Mouse (Mus musculus) limb, embryonic 12.5 days (tissue): Measurements from ENCODE around the gene Cyp2s1. TPM values are rescaled to one million over a fixed set of nuclear protein-coding genes. Genes with fewer than 3 reads are reported as not detected.

Experiments used
- ATAC-seq: fragments of 200-750 bp; cut with Nextera tagmentation; 2 replicates; pipeline ENCODE4 v1.8.0; 2017; ENCODE audit warnings: low read depth, moderate TSS enrichment; ENCODE audit not compliant: insufficient number of reproducible peaks, insufficient read depth, low FRiP score, low TSS enrichment
- H3K27ac ChIP-seq: fragments of 300-500 bp; sonication (generic); 2 replicates; pipeline ENCODE4 v1.5.1; 2016; ENCODE audit warnings: mild to moderate bottlenecking, moderate library complexity
- H3K27me3 ChIP-seq: fragments of 300-500 bp; sonication (generic); 2 replicates; pipeline ENCODE4 v1.6.1; 2016; ENCODE audit warnings: mild to moderate bottlenecking, moderate library complexity
- H3K36me3 ChIP-seq: fragments of 300-500 bp; sonication (generic); 2 replicates; pipeline ENCODE4 v1.6.1; 2016; ENCODE audit warnings: mild to moderate bottlenecking, moderate library complexity
- H3K4me1 ChIP-seq: fragments of 300-500 bp; sonication (generic); replicated peaks from 2 replicates; pipeline ENCODE4 v1.6.1; 2016
- H3K4me2 ChIP-seq: fragments of 300-500 bp; sonication (generic); 2 replicates; pipeline ENCODE4 v1.6.1; 2016; ENCODE audit warnings: mild to moderate bottlenecking, moderate library complexity
- H3K4me3 ChIP-seq: fragments of 300-500 bp; sonication (generic); replicated peaks from 2 replicates; pipeline ENCODE4 v1.5.1; 2016; ENCODE audit warnings: mild to moderate bottlenecking
- H3K9ac ChIP-seq: fragments of 300-500 bp; sonication (generic); replicated peaks from 2 replicates; pipeline ENCODE4 v1.6.1; 2016; ENCODE audit warnings: mild to moderate bottlenecking, moderate library complexity
- H3K9me3 ChIP-seq: fragments of 300-500 bp; sonication (generic); 2 replicates; pipeline ENCODE4 v1.6.1; 2016; ENCODE audit warnings: mild to moderate bottlenecking, moderate library complexity
- WGBS: fragments of 180-500 bp; shearing (Covaris S2); methylation state at CpG from one replicate; pipeline ENCODE4 v1.1.7; 2016; 5-methylcytosine and 5-hydroxymethylcytosine counted together
- polyA plus RNA-seq: library from polyadenylated mRNA; unstranded; fragments of >200 nt; fragmentation: Nextera tagmentation; extraction: Ambion mirVana; gene quantifications from 2 replicates; pipeline ENCODE4 v1.2.1, GENCODE M21; 2016

Gene Cyp2s1
- polyA plus RNA-seq, 1 experiment from 2014 or later: 1.2 TPM

DNA sequence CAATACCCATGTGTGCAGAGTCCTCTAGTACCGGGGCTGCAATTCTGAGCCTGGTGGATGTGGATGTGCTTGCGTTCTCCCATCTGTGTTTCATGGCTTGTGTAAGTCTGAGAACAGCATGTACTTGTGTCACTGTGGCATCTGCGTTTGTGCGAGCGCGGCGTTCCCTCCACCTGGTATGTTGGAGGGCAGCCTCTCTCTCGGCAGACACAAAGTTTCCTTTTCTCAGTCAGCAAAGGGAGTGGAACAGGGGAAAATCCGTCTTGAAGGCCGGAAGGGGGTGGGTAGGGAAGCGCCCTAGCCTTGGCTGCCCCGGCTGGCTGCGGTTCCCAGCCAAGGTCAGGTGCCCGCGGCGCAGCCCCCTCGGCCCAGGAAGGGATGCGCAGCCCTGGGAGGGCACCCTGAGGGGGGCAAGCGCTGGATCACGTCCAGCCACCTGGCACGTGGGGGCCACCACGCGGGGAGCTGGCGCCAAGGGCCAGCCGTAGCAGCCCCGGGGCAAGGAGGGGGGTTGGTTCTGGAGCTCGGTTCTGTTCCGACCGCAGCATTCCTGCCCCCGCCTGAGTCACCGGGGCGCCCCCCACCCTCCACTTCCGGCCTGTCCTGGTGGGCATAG lies 35.3 kb downstream of the Cyp2s1 start:
- Histone ChIP-seq H3K4me2 (peak overlapping the region; percentile 81), H3K4me1 (peaks cover 20% of the 10 kb centered on the region), H3K36me3 (peaks cover 60% of the 10 kb centered on the region), H3K4me3 (peak overlapping the region; percentile 39), H3K27ac (peak overlapping the region; percentile 86), H3K9ac (peak overlapping the region; percentile 67), H3K9me3 (no peaks in the 10 kb centered on the region), H3K27me3 (no peaks in the 10 kb centered on the region)
- 0 out of 2 replicates have a peak, but pooled peaks have one; percentile 1 for ATAC-seq
- 7% methylated on average over 33 of the region's 33 CpGs for WGBS

DNA sequence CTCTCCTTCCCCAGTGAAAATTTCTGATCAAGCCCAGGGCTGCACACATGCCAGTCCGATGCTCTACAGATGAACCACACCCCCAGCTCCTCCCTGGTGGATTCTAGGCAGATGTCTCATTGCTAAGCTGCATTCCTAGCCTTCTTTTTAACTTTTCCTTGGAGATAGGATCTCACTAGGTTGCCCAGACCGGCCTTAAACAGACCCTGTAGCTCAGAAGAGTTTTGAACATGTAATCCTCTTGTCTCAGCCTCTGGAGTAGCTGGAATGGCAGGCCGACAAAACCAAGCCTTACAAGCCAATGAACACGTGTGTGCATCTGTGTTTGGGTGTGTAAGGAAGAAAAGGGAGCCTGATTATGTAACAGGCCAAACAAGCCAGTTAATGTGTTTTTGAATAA lies 36.0 kb downstream of the Cyp2s1 start:
- Histone ChIP-seq H3K36me3 (peaks cover 66% of the 10 kb centered on the region), H3K4me3 (no peak overlapping the region), H3K4me1 (peaks cover 20% of the 10 kb centered on the region), H3K9me3 (no peaks in the 10 kb centered on the region), H3K27ac (no peak overlapping the region), H3K4me2 (no peak overlapping the region), H3K27me3 (no peaks in the 10 kb centered on the region), H3K9ac (no peak overlapping the region)
- no peak for ATAC-seq
- WGBS: 64% methylated on average over 4 of the region's 4 CpGs

DNA sequence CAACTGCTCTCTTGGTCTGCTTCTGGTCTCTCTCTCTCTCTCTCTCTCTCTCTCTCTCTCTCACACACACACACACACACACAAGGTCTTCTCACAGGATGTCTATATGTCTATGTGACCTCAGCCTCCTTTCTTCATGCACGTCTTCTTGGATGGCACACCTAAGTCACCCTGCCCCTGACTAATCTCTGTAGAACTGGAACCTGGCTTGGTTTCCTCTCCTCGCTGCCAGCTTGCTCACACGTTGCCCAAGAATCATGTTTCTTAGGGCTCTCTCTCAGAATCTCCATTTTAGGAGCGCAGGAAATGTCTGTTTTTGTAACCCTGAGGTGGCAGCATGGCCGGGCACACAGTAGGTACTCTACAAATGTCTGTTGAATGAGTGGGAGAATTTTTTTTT lies 36.7 kb downstream of the Cyp2s1 start:
- Histone ChIP-seq H3K4me2 (no peak overlapping the region), H3K9ac (no peak overlapping the region), H3K9me3 (no peaks in the 10 kb centered on the region), H3K27me3 (no peaks in the 10 kb centered on the region), H3K4me3 (no peak overlapping the region), H3K36me3 (peaks cover 64% of the 10 kb centered on the region), H3K27ac (no peak overlapping the region), H3K4me1 (peaks cover 20% of the 10 kb centered on the region)
- no peak for ATAC-seq
- 87% methylated on average over 5 of the region's 5 CpGs for WGBS

DNA sequence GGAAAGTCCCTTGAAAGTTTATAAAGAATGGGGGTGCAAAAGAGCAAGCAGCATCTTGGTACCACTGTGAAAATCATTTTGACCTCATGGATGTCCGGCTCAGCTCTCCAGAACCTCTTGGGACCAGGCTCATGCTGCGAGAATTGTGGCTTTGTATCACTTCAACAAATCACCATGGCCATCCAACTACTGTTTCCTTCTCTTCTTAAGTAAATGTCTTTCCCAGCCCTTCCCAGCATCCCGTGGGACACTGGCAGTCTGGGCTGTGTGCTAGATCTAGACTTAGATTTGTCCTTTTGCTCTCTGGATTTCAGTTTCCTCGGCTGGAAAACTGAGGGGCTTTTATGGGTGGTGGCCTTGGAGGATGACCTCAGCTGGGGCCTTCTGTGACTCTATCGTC lies 48.5 kb downstream of the Cyp2s1 start:
- Histone ChIP-seq H3K27ac (no peak overlapping the region), H3K4me2 (no peak overlapping the region), H3K27me3 (no peaks in the 10 kb centered on the region), H3K4me1 (no peaks in the 10 kb centered on the region), H3K9ac (no peak overlapping the region), H3K36me3 (peaks cover 99% of the 10 kb centered on the region), H3K9me3 (no peaks in the 10 kb centered on the region), H3K4me3 (no peak overlapping the region)
- ATAC-seq: no peak
- 87% methylated on average over 5 of the region's 5 CpGs for WGBS

DNA sequence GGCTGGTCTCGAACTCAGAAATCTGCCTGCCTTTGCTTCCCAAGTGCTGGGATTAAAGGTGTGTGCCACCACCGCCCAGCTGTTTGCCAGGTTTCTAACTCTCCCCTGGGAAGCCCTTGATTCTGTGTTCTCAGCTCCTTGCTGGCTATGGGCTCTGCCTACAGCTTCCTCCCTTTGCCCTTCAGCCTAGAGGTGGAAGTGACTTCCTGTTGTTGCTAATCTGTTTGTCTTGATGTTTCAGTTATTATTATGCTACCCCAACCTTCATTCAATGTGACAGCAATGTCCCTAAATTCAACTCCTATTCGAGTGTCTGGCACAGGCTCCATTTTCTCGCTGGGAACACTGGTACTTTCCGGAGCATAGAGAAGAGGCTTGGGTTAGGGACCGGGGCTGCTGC lies 50.6 kb downstream of the Cyp2s1 start:
- Histone ChIP-seq H3K4me3 (no peak overlapping the region), H3K36me3 (peaks cover 98% of the 10 kb centered on the region), H3K27me3 (no peaks in the 10 kb centered on the region), H3K9me3 (no peaks in the 10 kb centered on the region), H3K9ac (no peak overlapping the region), H3K27ac (no peak overlapping the region), H3K4me1 (no peaks in the 10 kb centered on the region), H3K4me2 (no peak overlapping the region)
- ATAC-seq: no peak
- WGBS: 84% methylated on average over 6 of the region's 6 CpGs

DNA sequence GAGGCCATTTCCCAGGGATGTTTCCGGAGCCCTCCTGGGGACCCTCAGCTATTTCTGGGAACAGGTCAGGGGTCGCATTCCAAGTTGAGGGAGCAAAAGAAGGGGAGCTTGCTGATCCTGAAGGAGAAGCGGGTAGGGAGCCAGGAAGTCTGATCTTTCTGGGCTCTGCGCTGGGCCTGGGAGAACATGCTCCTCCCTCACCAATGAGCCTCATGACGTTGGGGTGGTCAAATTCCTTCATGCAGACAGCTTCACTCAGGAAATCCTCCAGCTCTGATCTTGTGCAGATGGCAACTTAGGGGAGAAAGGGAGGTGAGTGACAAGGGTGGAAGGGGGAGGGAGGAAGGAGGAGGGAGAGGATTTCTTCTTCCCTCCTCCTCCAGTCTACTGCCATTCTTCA lies 52.5 kb downstream of the Cyp2s1 start:
- no peaks in the 10 kb centered on the region for H3K4me1 ChIP-seq
- H3K4me2 ChIP-seq: no peak overlapping the region
- H3K4me3 ChIP-seq: no peak overlapping the region
- H3K9ac ChIP-seq: no peak overlapping the region
- no peak for ATAC-seq
- H3K27me3 ChIP-seq: no peaks in the 10 kb centered on the region
- no peaks in the 10 kb centered on the region for H3K9me3 ChIP-seq
- H3K36me3 ChIP-seq: peaks cover 93% of the 10 kb centered on the region
- WGBS: 59% methylated on average over 5 of the region's 5 CpGs
- 0 out of 2 replicates have a peak overlapping the region, but pooled peaks have one; percentile 24 for H3K27ac ChIP-seq

DNA sequence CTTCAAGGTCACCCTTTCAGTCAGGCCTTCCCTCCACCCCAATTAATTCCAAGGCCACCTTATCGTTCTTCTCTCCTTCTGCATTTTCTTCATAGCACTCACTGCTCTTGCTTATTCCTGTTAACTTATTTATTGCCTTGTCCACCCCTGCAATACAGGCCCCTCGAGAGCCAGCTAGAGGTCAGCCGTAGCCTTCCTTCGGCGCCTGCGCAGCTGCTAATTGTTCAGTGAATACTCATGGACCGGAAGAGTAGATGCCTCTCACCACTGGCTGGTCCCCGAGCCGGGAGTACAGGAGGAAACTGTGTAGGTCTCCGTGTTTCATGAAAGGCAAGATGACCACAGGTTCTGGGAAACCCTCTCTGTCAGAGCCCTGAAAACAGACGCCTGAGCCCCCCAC lies 53.0 kb downstream of the Cyp2s1 start:
- peaks cover 91% of the 10 kb centered on the region for H3K36me3 ChIP-seq
- ATAC-seq: no peak

DNA sequence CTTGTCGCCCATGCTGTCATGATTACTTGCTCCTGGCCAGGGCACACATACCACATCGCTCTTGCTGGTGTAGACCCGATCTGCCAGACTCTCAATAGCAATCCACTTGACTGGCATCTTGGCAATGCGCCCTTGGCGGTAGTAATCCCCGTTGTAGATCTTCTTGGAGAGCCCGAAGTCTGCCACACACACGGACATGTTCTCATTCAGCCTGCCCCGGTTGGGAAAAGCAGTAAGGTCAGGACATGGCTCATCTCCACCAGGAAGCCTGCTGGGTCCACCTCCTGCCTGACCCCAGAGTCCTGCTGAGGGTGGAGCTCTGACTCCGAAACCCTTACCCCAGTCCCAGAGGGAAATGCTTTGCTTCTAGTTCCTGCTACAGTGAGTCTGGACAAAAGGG lies 55.4 kb downstream of the Cyp2s1 start:
- H3K4me3 ChIP-seq: no peak overlapping the region
- no peak overlapping the region for H3K4me2 ChIP-seq
- H3K36me3 ChIP-seq: peaks cover 73% of the 10 kb centered on the region
- H3K27me3 ChIP-seq: no peaks in the 10 kb centered on the region
- H3K4me1 ChIP-seq: no peaks in the 10 kb centered on the region
- no peaks in the 10 kb centered on the region for H3K9me3 ChIP-seq
- no peak overlapping the region for H3K9ac ChIP-seq
- H3K27ac ChIP-seq: no peak overlapping the region
- no peak for ATAC-seq
- 90% methylated on average over 10 of the region's 10 CpGs for WGBS

More for the DNA sequence above, 53.0 kb downstream of the Cyp2s1 start:
- H3K27ac ChIP-seq: 0 out of 2 replicates have a peak overlapping the region, but pooled peaks have one; percentile 24
- no peak overlapping the region for H3K4me3 ChIP-seq
- H3K4me2 ChIP-seq: no peak overlapping the region
- no peaks in the 10 kb centered on the region for H3K4me1 ChIP-seq
- no peaks in the 10 kb centered on the region for H3K9me3 ChIP-seq
- H3K27me3 ChIP-seq: no peaks in the 10 kb centered on the region
- H3K9ac ChIP-seq: no peak overlapping the region
- 65% methylated on average over 11 of the region's 11 CpGs for WGBS

DNA sequence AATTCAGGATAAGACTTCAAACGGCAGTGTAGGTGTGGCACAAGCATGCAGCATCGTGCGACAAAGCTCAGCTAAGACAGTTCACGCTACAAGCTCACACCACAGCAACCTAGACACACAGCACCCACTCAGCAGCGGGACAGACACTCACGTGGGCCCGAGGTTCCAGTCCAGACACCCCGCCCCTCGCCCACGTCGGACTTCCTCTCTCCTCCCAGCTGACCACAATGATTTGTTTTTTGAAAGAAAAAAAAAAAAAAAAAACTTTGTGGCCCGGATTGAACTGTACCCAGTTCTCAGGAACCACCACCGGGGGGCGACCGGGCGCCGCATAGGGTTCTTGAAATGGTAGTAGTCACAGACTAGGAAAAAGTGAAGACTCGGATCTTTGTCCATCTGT lies 60.7 kb downstream of the Cyp2s1 start:
- peak overlapping the region; percentile 99 for H3K27ac ChIP-seq
- peak overlapping the region; percentile 93 for H3K4me3 ChIP-seq
- ATAC-seq: peak; percentile 49
- WGBS: under 1% methylated on average over 18 of the region's 18 CpGs
- peak overlapping the region; percentile 54 for H3K9ac ChIP-seq
- no peaks in the 10 kb centered on the region for H3K9me3 ChIP-seq
- H3K4me1 ChIP-seq: peaks cover 19% of the 10 kb centered on the region
- peaks cover 37% of the 10 kb centered on the region for H3K36me3 ChIP-seq
- H3K27me3 ChIP-seq: no peaks in the 10 kb centered on the region
- H3K4me2 ChIP-seq: peak overlapping the region; percentile 95

DNA sequence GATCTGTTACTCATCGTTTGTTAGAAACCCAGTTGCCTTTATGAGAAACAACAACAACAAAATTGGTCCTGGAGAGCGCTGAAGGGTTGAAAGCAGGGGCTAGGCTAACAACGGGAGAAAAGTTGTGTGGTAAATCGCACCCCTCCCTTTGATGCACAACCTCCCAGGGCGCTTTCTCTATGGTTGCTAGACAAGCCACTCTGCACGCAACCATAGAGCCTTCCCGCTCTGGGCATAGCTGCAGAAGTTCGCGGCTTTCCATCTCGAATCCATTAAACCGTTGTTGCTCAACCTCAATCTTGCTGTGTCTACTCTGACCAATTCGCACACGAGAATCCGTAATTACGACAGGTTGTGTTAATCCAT lies 61.3 kb downstream of the Cyp2s1 start:
- H3K27ac ChIP-seq: peak overlapping the region; percentile 99
- peaks cover 19% of the 10 kb centered on the region for H3K4me1 ChIP-seq
- under 1% methylated on average over 15 of the region's 15 CpGs for WGBS
- peak overlapping the region; percentile 54 for H3K9ac ChIP-seq
- no peaks in the 10 kb centered on the region for H3K27me3 ChIP-seq
- H3K36me3 ChIP-seq: peaks cover 37% of the 10 kb centered on the region
- peak overlapping the region; percentile 95 for H3K4me2 ChIP-seq
- ATAC-seq: peak; percentile 43
- H3K4me3 ChIP-seq: peak overlapping the region; percentile 93
- no peaks in the 10 kb centered on the region for H3K9me3 ChIP-seq

DNA sequence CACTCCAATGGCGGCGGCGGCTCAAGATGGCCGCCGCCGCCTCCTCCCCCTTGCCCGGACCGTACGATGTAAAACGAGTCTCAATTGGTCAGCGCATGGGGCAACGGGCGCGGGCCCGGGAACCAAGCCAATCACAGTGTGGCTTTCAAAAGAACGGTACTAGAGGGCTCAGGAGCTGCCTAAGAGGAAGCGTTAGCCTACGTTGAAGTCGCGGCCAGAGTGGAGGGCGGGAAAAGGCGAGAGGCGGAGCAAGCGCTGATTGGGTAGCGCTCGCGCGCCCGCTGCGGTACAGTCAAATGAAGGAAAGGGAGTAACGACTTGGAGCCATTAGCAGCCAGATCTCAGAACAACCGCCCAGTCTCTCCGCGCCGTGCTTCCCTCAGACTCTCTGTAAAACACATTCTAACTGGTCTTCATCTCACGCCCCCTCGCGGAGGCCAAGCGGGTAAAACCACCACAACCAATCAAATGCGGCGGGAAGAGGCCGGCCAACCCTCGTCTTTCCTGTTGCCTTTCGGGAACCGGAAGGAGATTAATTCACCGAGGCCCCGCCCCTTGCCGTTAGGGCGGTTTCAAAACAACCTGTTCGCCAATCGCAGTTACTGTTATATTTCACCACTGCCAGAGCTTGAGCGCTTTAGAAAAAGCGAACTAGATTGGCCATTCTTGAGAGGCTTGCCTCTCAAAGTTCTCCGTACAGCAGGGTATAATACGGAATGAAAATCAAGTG lies 61.8 kb downstream of the Cyp2s1 start, which contains the start of gene Hnrnpul1:
TSS of gene Hnrnpul1 (minus strand) at position 20 of the 730 bp plus-strand sequence.
- H3K36me3 ChIP-seq: peaks cover 37% of the 10 kb centered on the region
- under 1% methylated on average over 55 of the region's 55 CpGs for WGBS
- ATAC-seq: peak; percentile 92

More for the DNA sequence above, 61.8 kb downstream of the Cyp2s1 start, which contains the start of gene Hnrnpul1:
- Histone ChIP-seq H3K9ac (peak within 1 kb of the TSS; percentile 97), H3K4me1 (peaks cover 19% of the 10 kb centered on the region), H3K4me3 (peak within 1 kb of the TSS; percentile 93), H3K27ac (peak within 1 kb of the TSS; percentile 99), H3K27me3 (no peaks in the 10 kb centered on the region), H3K9me3 (no peaks in the 10 kb centered on the region), H3K4me2 (peak within 1 kb of the TSS; percentile 95)
